Mouse (Mus musculus) CH12.LX (cell line): ENCODE results near the gene Nup54. TPM values are rescaled to one million over a fixed set of nuclear protein-coding genes. Genes with fewer than 3 reads are reported as not detected.
A peak's percentile ranks its signal among the peaks of the same experiment; 100 is the strongest.

Experiments used
- DNase-seq: peaks from one replicate; pipeline ENCODE4 v3.0.0-alpha.2; 2013; ENCODE audit errors: extremely low read depth
- H3K27ac ChIP-seq: 2 replicates; pipeline ENCODE4 v1.5.1; 2012; ENCODE audit warnings: low read depth, mild to moderate bottlenecking, control low read depth, moderate library complexity; ENCODE audit not compliant: insufficient read depth
- H3K27me3 ChIP-seq: replicated peaks from 2 replicates; pipeline ENCODE3; 2012; ENCODE audit warnings: inconsistent platforms
- H3K36me3 ChIP-seq, 2 experiments: replicated peaks in 1 of 2; 2 replicates each; pipeline versions ENCODE3 to v1.6.1; 2012; ENCODE audit warnings: inconsistent platforms in 1 of 2, low read length in 1 of 2, mild to moderate bottlenecking in 1 of 2, mixed read lengths in 1 of 2, moderate library complexity in 1 of 2; ENCODE audit not compliant: control insufficient read depth in 1 of 2, insufficient read depth in 1 of 2
- H3K4me1 ChIP-seq, 2 experiments: 2 replicates each; pipeline ENCODE4 v1.6.1; 2012; ENCODE audit warnings: inconsistent platforms in 1 of 2, moderate library complexity in 1 of 2; ENCODE audit not compliant: insufficient read depth in 2 of 2, control insufficient read depth in 1 of 2
- H3K4me2 ChIP-seq: 2 replicates; pipeline ENCODE4 v1.6.1; 2012; ENCODE audit warnings: low read depth, mild to moderate bottlenecking, control low read depth; ENCODE audit not compliant: poor library complexity, insufficient read depth, severe bottlenecking
- H3K4me3 ChIP-seq, 3 experiments: fragments of 150-350 bp in 1 of 3; sonication (generic) in 1 of 3; replicated peaks in 1 of 3; 2 replicates each; pipeline versions ENCODE3 to v1.5.1; 2011 to 2012; ENCODE audit warnings: low read depth in 2 of 3, low read length in 2 of 3, mild to moderate bottlenecking in 2 of 3, moderate library complexity in 2 of 3, control low read depth in 1 of 3, improper control_type of control experiment in 1 of 3, inconsistent platforms in 1 of 3, mixed read lengths in 1 of 3; ENCODE audit not compliant: poor library complexity in 1 of 3
- H3K79me2 ChIP-seq: replicated peaks from 2 replicates; pipeline ENCODE4 v1.6.1; 2012; ENCODE audit warnings: mild to moderate bottlenecking, moderate library complexity; ENCODE audit not compliant: control insufficient read depth, poor library complexity, insufficient read depth, severe bottlenecking; ENCODE audit errors: extremely low read depth
- H3K9ac ChIP-seq: 2 replicates; pipeline ENCODE4 v1.6.1; 2012; ENCODE audit warnings: low read depth, mild to moderate bottlenecking, control low read depth, moderate library complexity; ENCODE audit not compliant: insufficient read depth
- H3K9me3 ChIP-seq: replicated peaks from 2 replicates; pipeline ENCODE3; 2012; ENCODE audit warnings: low read length, inconsistent platforms, mixed read lengths
- BHLHE40 ChIP-seq: IDR thresholded peaks from 2 replicates; pipeline ENCODE4 v1.6.1; 2011; ENCODE audit warnings: mild to moderate bottlenecking, low read depth, low read length, improper control_type of control experiment
- CHD1 ChIP-seq: IDR thresholded peaks from 2 replicates; pipeline ENCODE4 v1.6.1; 2012; ENCODE audit warnings: low read depth, low read length, improper control_type of control experiment, inconsistent platforms
- CHD2 ChIP-seq: IDR thresholded peaks from 2 replicates; pipeline ENCODE4 v1.6.1; 2011; ENCODE audit warnings: low read length, improper control_type of control experiment
- CTCF ChIP-seq, 2 experiments: IDR thresholded peaks in 1 of 2; conservative IDR thresholded peaks in 1 of 2; 2 replicates each; pipeline ENCODE4 v1.5.1; 2011 to 2012; ENCODE audit warnings: low read depth in 2 of 2, low read length in 2 of 2, improper control_type of control experiment in 1 of 2, inconsistent platforms in 1 of 2, mild to moderate bottlenecking in 1 of 2, moderate library complexity in 1 of 2
- E2F4 ChIP-seq: IDR thresholded peaks from 2 replicates; pipeline ENCODE4 v1.6.1; 2011; ENCODE audit warnings: low read depth, low read length, improper control_type of control experiment; ENCODE audit not compliant: insufficient replicate concordance
- ELF1 ChIP-seq: IDR thresholded peaks from 2 replicates; pipeline ENCODE4 v1.6.1; 2014; ENCODE audit warnings: low read depth, mild to moderate bottlenecking, inconsistent platforms, low read length, improper control_type of control experiment
- ETS1 ChIP-seq: conservative IDR thresholded peaks from 2 replicates; pipeline ENCODE4 v1.6.1; 2012; ENCODE audit warnings: low read depth, mild to moderate bottlenecking, inconsistent platforms, low read length, improper control_type of control experiment, moderate library complexity
- GABPA ChIP-seq: IDR thresholded peaks from 2 replicates; pipeline ENCODE4 v1.6.1; 2012; ENCODE audit warnings: low read depth, low read length, improper control_type of control experiment, inconsistent platforms; ENCODE audit not compliant: insufficient replicate concordance
- HCFC1 ChIP-seq: IDR thresholded peaks from 2 replicates; pipeline ENCODE4 v1.6.1; 2012; ENCODE audit warnings: low read depth, mild to moderate bottlenecking, inconsistent platforms, low read length, improper control_type of control experiment
- IRF4 ChIP-seq: IDR thresholded peaks from 2 replicates; pipeline ENCODE4 v1.6.1; 2014; ENCODE audit warnings: low read depth, mild to moderate bottlenecking, inconsistent platforms, low read length, improper control_type of control experiment
- JUN ChIP-seq: IDR thresholded peaks from 2 replicates; pipeline ENCODE4 v1.6.1; 2011; ENCODE audit warnings: low read depth, mild to moderate bottlenecking, low read length, improper control_type of control experiment, moderate library complexity; ENCODE audit not compliant: insufficient read depth
- JUND ChIP-seq: conservative IDR thresholded peaks from 2 replicates; pipeline ENCODE4 v1.6.1; 2011; ENCODE audit warnings: low read depth, low read length, improper control_type of control experiment
- KAT2A ChIP-seq: IDR thresholded peaks from 2 replicates; pipeline ENCODE4 v1.6.1; 2012; ENCODE audit warnings: low read length, improper control_type of control experiment, inconsistent platforms; ENCODE audit not compliant: insufficient replicate concordance
- MAZ ChIP-seq: IDR thresholded peaks from 2 replicates; pipeline ENCODE4 v1.6.1; 2012; ENCODE audit warnings: low read depth, mild to moderate bottlenecking, inconsistent platforms, low read length, improper control_type of control experiment, moderate library complexity
- MEF2A ChIP-seq: IDR thresholded peaks from 2 replicates; pipeline ENCODE4 v1.6.1; 2014; ENCODE audit warnings: low read depth, mild to moderate bottlenecking, inconsistent platforms, low read length, improper control_type of control experiment, borderline replicate concordance
- MXI1 ChIP-seq: IDR thresholded peaks from 2 replicates; pipeline ENCODE4 v1.6.1; 2011; ENCODE audit warnings: mild to moderate bottlenecking, low read depth, low read length, improper control_type of control experiment
- NELFE ChIP-seq: IDR thresholded peaks from 2 replicates; pipeline ENCODE4 v1.6.1; 2011; ENCODE audit warnings: low read depth, low read length, improper control_type of control experiment
- NRF1 ChIP-seq: IDR thresholded peaks from 2 replicates; pipeline ENCODE4 v1.6.1; 2014; ENCODE audit warnings: low read depth, mild to moderate bottlenecking, inconsistent platforms, low read length, improper control_type of control experiment, moderate library complexity
- PAX5 ChIP-seq: IDR thresholded peaks from 2 replicates; pipeline ENCODE4 v1.6.1; 2012; ENCODE audit warnings: low read length, inconsistent platforms, mixed read lengths
- POLR2A ChIP-seq: IDR thresholded peaks from 2 replicates; pipeline ENCODE4 v1.6.1; 2011; ENCODE audit warnings: low read depth, mild to moderate bottlenecking, improper control_type of control experiment, low read length
- RAD21 ChIP-seq: IDR thresholded peaks from 2 replicates; pipeline ENCODE4 v1.6.1; 2011; ENCODE audit warnings: low read depth, mild to moderate bottlenecking, low read length, improper control_type of control experiment, moderate library complexity
- RCOR1 ChIP-seq: conservative IDR thresholded peaks from 2 replicates; pipeline ENCODE4 v1.6.1; 2012; ENCODE audit warnings: low read depth, mild to moderate bottlenecking, inconsistent platforms, low read length, improper control_type of control experiment
- SIN3A ChIP-seq: IDR thresholded peaks from 2 replicates; pipeline ENCODE4 v1.6.1; 2012; ENCODE audit warnings: low read length, improper control_type of control experiment, inconsistent platforms
- SMC3 ChIP-seq: IDR thresholded peaks from 2 replicates; pipeline ENCODE4 v1.6.1; 2011; ENCODE audit warnings: low read depth, low read length, improper control_type of control experiment
- TBP ChIP-seq: conservative IDR thresholded peaks from 2 replicates; pipeline ENCODE4 v1.6.1; 2011; ENCODE audit warnings: low read depth, low read length, improper control_type of control experiment
- TCF12 ChIP-seq: IDR thresholded peaks from 2 replicates; pipeline ENCODE4 v1.6.1; 2014; ENCODE audit warnings: low read depth, mild to moderate bottlenecking, inconsistent platforms, low read length, improper control_type of control experiment
- UBTF ChIP-seq: IDR thresholded peaks from 2 replicates; pipeline ENCODE4 v1.6.1; 2012; ENCODE audit warnings: low read depth, mild to moderate bottlenecking, inconsistent platforms, low read length, improper control_type of control experiment, moderate library complexity
- USF1 ChIP-seq: IDR thresholded peaks from 2 replicates; pipeline ENCODE4 v1.6.1; 2014; ENCODE audit warnings: low read depth, mild to moderate bottlenecking, inconsistent platforms, low read length, improper control_type of control experiment
- ZC3H11A ChIP-seq: IDR thresholded peaks from 2 replicates; pipeline ENCODE4 v1.6.1; 2012; ENCODE audit warnings: low read depth, mild to moderate bottlenecking, inconsistent platforms, low read length, improper control_type of control experiment
- ZKSCAN1 ChIP-seq: IDR thresholded peaks from 2 replicates; pipeline ENCODE4 v1.6.1; 2012; ENCODE audit warnings: low read depth, inconsistent platforms, low read length, improper control_type of control experiment, borderline replicate concordance
- ZMIZ1 ChIP-seq: IDR thresholded peaks from 2 replicates; pipeline ENCODE4 v1.6.1; 2012; ENCODE audit warnings: low read depth, mild to moderate bottlenecking, inconsistent platforms, low read length, improper control_type of control experiment
- ZNF384 ChIP-seq: IDR thresholded peaks from 2 replicates; pipeline ENCODE4 v1.6.1; 2012; ENCODE audit warnings: low read depth, low read length, improper control_type of control experiment, inconsistent platforms
- dilution Hi-C: fragments of 300-500 bp; cut with MboI; formaldehyde crosslinking; loops from 2 replicates; pipeline ENCODE4 v1.14.3; 2020; ENCODE audit warnings: low sequenced_read_pairs; ENCODE audit not compliant: extremely low pct_unique_long_range_greater_than_20kb, extremely low pct_ligation_motif_present
- in situ Hi-C: fragments of 300-500 bp; cut with MboI; formaldehyde crosslinking; loops from 3 replicates; pipeline ENCODE4 v1.14.3; 2019; ENCODE audit warnings: low sequenced_read_pairs, low pct_ligation_motif_present, low pct_unique_long_range_greater_than_20kb, mixed read lengths
- polyA plus RNA-seq: library from polyadenylated mRNA; unstranded; fragments of >175 nt; gene quantifications from 2 replicates; pipeline ENCODE4 v1.2.1, GENCODE M21; 2012; ENCODE audit warnings: low read depth; ENCODE audit not compliant: insufficient read length
- total RNA-seq, 2 experiments: library from RNA; depleted of rRNA; stranded (reverse); fragments of 300-350 nt in 1 of 2; fragments of >200 nt in 1 of 2; gene quantifications; 2 replicates each; pipeline ENCODE4 v1.2.3; 2012 to 2014

Nup54 gene
- total and polyA plus RNA-seq, 3 experiments = 41.9 to 90.5 (median 72.5) TPM

GRCm38 (mm10) chr5:92461321-92461720, 26.3 kb upstream of the Nup54 start:
- no peaks in the 10 kb centered on the region for H3K27me3 ChIP-seq
- H3K36me3 ChIP-seq = peaks cover 0 to 25% of the 10 kb centered on the region in 2 experiments
- no peak overlapping the region for H3K4me3 ChIP-seq
- no peaks in the 10 kb centered on the region for H3K79me2 ChIP-seq
- no peaks in the 10 kb centered on the region for H3K4me1 ChIP-seq
- TF ChIP-seq ZNF384 (no peak), MXI1 (no peak), KAT2A (no peak), RAD21 (peak; percentile 91), MEF2A (no peak), SMC3 (peak; percentile 97), ZC3H11A (peak; percentile 74), MAZ (no peak), RCOR1 (no peak), NRF1 (no peak), HCFC1 (no peak), CHD1 (no peak), TCF12 (no peak), USF1 (no peak), CHD2 (no peak), ZMIZ1 (no peak), PAX5 (no peak), TBP (no peak), NELFE (no peak), CTCF (conservative IDR thresholded peaks at IDR 0.05 in 1 of 2, IDR thresholded peaks at IDR 0.05 in 1 of 2; ENCODE audit: low read depth in 2 of 2, low read length in 2 of 2) (peak; percentile 53 to 94; a peak in 2 of 4 replicates), JUND (no peak), E2F4 (no peak), ELF1 (no peak), ETS1 (no peak), BHLHE40 (no peak), ZKSCAN1 (no peak), GABPA (no peak), IRF4 (peak; percentile 24; the same call in 1 of the 2 replicates), JUN (no peak), UBTF (no peak), POLR2A (no peak), SIN3A (no peak)
- TF ChIP-seq, all 38 proteins: peak for 5
- H3K9ac ChIP-seq = no peak overlapping the region
- dilution Hi-C loops (no loop called here), in situ Hi-C loops (loop anchor here (5.0 to 25.0 kb wide), 2 partner anchors 46 to 201 kb away; partner anchors contain the start of gene Scarb2)
- peak; percentile 60 for DNase-seq
- no peak overlapping the region for H3K27ac ChIP-seq
- H3K4me2 ChIP-seq = no peak overlapping the region
- H3K9me3 ChIP-seq = no peaks in the 10 kb centered on the region
